Mouse (Mus musculus): ENCODE measurements around the gene Atoh8. TPM values are rescaled to one million over a fixed set of nuclear protein-coding genes. Genes with fewer than 3 reads are reported as not detected.
A peak's percentile ranks its signal among the peaks of the same experiment; 100 is the strongest.

The Atoh8 gene
- polyA plus RNA-seq, 1 experiment from 2014 or later: 14.5 TPM

DNA sequence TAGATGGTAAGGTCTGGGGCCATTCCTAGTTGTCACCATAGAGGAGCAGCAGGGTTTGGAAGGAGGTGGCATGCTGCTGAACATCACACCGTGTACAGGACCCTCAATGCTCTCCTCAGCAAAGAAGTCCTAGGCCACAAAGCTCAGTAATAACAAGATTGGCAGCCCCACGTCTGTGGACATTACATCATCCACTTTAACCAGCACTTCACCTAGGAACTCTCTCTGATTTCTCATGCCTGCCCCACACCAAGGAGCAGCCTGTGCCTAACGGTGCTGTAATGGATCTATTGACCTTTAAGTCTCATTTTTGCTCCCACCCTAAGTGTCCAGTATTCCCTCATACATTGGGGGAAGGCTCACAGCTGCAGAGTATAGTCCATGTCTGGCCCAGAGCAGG lies 9.7 kb downstream of the Atoh8 start:
- Histone ChIP-seq H3K27ac (ENCODE audit: low read length) (no peak overlapping the region), H3K4me2 (ENCODE audit: low read depth, low read length) (no peak overlapping the region), H3K36me3 (ENCODE audit: control insufficient read depth, insufficient read depth) (no peaks in the 10 kb centered on the region), H3K9me3 (replicated peaks; ENCODE audit: control insufficient read depth, low read length) (no peaks in the 10 kb centered on the region), H3K4me3 (ENCODE audit: low read length) (no peak overlapping the region), H3K9ac (ENCODE audit: low read length) (no peak overlapping the region), H3K4me1 (ENCODE audit: control insufficient read depth, insufficient read depth, low read length) (peaks cover 22% of the 10 kb centered on the region), H3K27me3 (ENCODE audit: control insufficient read depth, insufficient read depth, low read length) (no peaks in the 10 kb centered on the region)
- no peak for ATAC-seq (replicated peaks; ENCODE audit: extremely low read depth, insufficient read depth, low FRiP score)
- WGBS: 64% methylated on average over 3 of the region's 3 CpGs

GRCm38 (mm10) chr6:72223892-72224291 lies 11.5 kb downstream of the Atoh8 start:
- Histone ChIP-seq H3K4me3 (ENCODE audit: low read length) (no peak overlapping the region), H3K4me1 (ENCODE audit: control insufficient read depth, insufficient read depth, low read length) (peaks cover 38% of the 10 kb centered on the region), H3K27ac (ENCODE audit: low read length) (no peak overlapping the region), H3K9ac (ENCODE audit: low read length) (no peak overlapping the region), H3K36me3 (ENCODE audit: control insufficient read depth, insufficient read depth) (no peaks in the 10 kb centered on the region), H3K9me3 (replicated peaks; ENCODE audit: control insufficient read depth, low read length) (no peaks in the 10 kb centered on the region), H3K4me2 (ENCODE audit: low read depth, low read length) (no peak overlapping the region), H3K27me3 (ENCODE audit: control insufficient read depth, insufficient read depth, low read length) (no peaks in the 10 kb centered on the region)
- ATAC-seq (replicated peaks; ENCODE audit: extremely low read depth, insufficient read depth, low FRiP score): no peak
- WGBS: 70% methylated on average over 6 of the region's 6 CpGs

GRCm38 (mm10) chr6:72222876-72223275 lies 12.5 kb downstream of the Atoh8 start:
- no peak overlapping the region for H3K9ac ChIP-seq (ENCODE audit: low read length)
- no peak overlapping the region for H3K4me3 ChIP-seq (ENCODE audit: low read length)
- H3K4me2 ChIP-seq (ENCODE audit: low read depth, low read length): no peak overlapping the region; the same call in 1 of the 2 replicates
- no peak overlapping the region for H3K27ac ChIP-seq (ENCODE audit: low read length)
- H3K9me3 ChIP-seq (replicated peaks; ENCODE audit: control insufficient read depth, low read length): no peaks in the 10 kb centered on the region
- 84% methylated on average over 6 of the region's 6 CpGs for WGBS
- no peaks in the 10 kb centered on the region for H3K36me3 ChIP-seq (ENCODE audit: control insufficient read depth, insufficient read depth)
- peaks cover 46% of the 10 kb centered on the region for H3K4me1 ChIP-seq (ENCODE audit: control insufficient read depth, insufficient read depth, low read length)
- no peaks in the 10 kb centered on the region for H3K27me3 ChIP-seq (ENCODE audit: control insufficient read depth, insufficient read depth, low read length)
- no peak for ATAC-seq (replicated peaks; ENCODE audit: extremely low read depth, insufficient read depth, low FRiP score)

DNA sequence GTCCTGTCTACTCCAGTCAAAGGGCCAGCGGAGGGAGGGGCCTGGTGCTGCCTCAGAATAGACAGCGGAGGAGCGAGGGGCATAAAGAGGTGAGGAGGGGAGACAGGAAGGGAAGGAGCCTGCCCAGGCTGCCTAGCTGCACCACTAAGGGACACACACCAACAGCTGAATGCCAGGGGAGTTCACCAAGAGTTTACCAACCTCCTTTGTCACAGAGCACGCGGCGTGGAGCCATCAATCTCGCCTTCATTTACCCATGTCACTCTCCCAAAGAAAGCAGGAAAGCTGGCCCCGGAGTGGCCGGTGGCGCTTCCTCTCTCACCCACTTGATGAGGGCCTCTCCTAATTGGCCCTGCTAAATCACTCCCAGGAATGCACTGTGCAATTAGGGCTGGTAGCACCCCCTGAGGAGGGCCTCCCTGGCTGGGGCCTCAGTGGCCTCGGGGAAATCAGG lies 13.1 kb downstream of the Atoh8 start:
- H3K9ac ChIP-seq (ENCODE audit: low read length): peak overlapping the region; percentile 56
- H3K4me1 ChIP-seq (ENCODE audit: control insufficient read depth, insufficient read depth, low read length): peaks cover 48% of the 10 kb centered on the region
- peak overlapping the region; percentile 20 for H3K4me3 ChIP-seq (ENCODE audit: low read length)
- peak overlapping the region; percentile 13 for H3K4me2 ChIP-seq (ENCODE audit: low read depth, low read length)
- no peak; the same call in 1 of the 2 replicates for ATAC-seq (replicated peaks; ENCODE audit: extremely low read depth, insufficient read depth, low FRiP score)
- no peaks in the 10 kb centered on the region for H3K36me3 ChIP-seq (ENCODE audit: control insufficient read depth, insufficient read depth)
- peak overlapping the region; percentile 20; the same call in 1 of the 2 replicates for H3K27ac ChIP-seq (ENCODE audit: low read length)
- 23% methylated on average over 11 of the region's 11 CpGs for WGBS
- H3K9me3 ChIP-seq (replicated peaks; ENCODE audit: control insufficient read depth, low read length): no peaks in the 10 kb centered on the region
- H3K27me3 ChIP-seq (ENCODE audit: control insufficient read depth, insufficient read depth, low read length): no peaks in the 10 kb centered on the region

GRCm38 (mm10) chr6:72221271-72221670 lies 14.1 kb downstream of the Atoh8 start:
- H3K4me2 ChIP-seq (ENCODE audit: low read depth, low read length): peak overlapping the region; percentile 13; the same call in 1 of the 2 replicates
- H3K4me1 ChIP-seq (ENCODE audit: control insufficient read depth, insufficient read depth, low read length): peaks cover 55% of the 10 kb centered on the region
- no peaks in the 10 kb centered on the region for H3K36me3 ChIP-seq (ENCODE audit: control insufficient read depth, insufficient read depth)
- H3K9me3 ChIP-seq (replicated peaks; ENCODE audit: control insufficient read depth, low read length): no peaks in the 10 kb centered on the region
- no peak overlapping the region for H3K27ac ChIP-seq (ENCODE audit: low read length)
- no peak for ATAC-seq (replicated peaks; ENCODE audit: extremely low read depth, insufficient read depth, low FRiP score)
- H3K27me3 ChIP-seq (ENCODE audit: control insufficient read depth, insufficient read depth, low read length): no peaks in the 10 kb centered on the region
- 45% methylated on average over 6 of the region's 6 CpGs for WGBS
- H3K9ac ChIP-seq (ENCODE audit: low read length): peak overlapping the region; percentile 42; the same call in 1 of the 2 replicates
- H3K4me3 ChIP-seq (ENCODE audit: low read length): no peak overlapping the region

DNA sequence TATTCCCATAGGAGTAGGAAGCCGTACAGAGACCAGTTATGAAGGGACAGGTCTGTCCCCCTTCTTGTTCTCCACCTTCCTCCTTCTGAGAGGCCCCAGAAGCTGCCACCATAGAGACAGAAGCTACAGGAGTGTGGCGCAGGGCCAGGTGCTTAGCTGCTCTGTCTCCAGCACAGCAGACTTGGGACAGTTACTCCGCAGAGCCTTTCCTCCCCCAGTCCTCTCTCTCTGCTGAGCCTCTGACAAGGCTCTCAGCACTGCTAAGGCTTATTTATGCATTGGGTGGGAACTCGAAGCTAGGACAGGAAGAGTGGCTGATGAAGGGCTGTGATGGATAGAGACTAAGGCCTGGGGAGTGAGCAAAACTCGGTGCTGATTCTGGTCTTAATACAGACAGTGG lies 15.8 kb downstream of the Atoh8 start:
- no peak overlapping the region; the same call in 1 of the 2 replicates for H3K9ac ChIP-seq (ENCODE audit: low read length)
- H3K27ac ChIP-seq (ENCODE audit: low read length): peak overlapping the region; percentile 49
- H3K4me3 ChIP-seq (ENCODE audit: low read length): no peak overlapping the region
- ATAC-seq (replicated peaks; ENCODE audit: extremely low read depth, insufficient read depth, low FRiP score): no peak
- no peaks in the 10 kb centered on the region for H3K27me3 ChIP-seq (ENCODE audit: control insufficient read depth, insufficient read depth, low read length)
- no peaks in the 10 kb centered on the region for H3K36me3 ChIP-seq (ENCODE audit: control insufficient read depth, insufficient read depth)
- H3K4me2 ChIP-seq (ENCODE audit: low read depth, low read length): no peak overlapping the region
- no peaks in the 10 kb centered on the region for H3K9me3 ChIP-seq (replicated peaks; ENCODE audit: control insufficient read depth, low read length)
- peaks cover 72% of the 10 kb centered on the region for H3K4me1 ChIP-seq (ENCODE audit: control insufficient read depth, insufficient read depth, low read length)
- 34% methylated on average over 5 of the region's 5 CpGs for WGBS

- H3K9me3 ChIP-seq (replicated peaks; ENCODE audit: control insufficient read depth, low read length): no peaks in the 10 kb centered on the region
- H3K9ac ChIP-seq (ENCODE audit: low read length): no peak overlapping the region
- H3K27me3 ChIP-seq (ENCODE audit: control insufficient read depth, insufficient read depth, low read length): no peaks in the 10 kb centered on the region
- no peak overlapping the region for H3K27ac ChIP-seq (ENCODE audit: low read length)
- no peaks in the 10 kb centered on the region for H3K36me3 ChIP-seq (ENCODE audit: control insufficient read depth, insufficient read depth)
- no peak for ATAC-seq (replicated peaks; ENCODE audit: extremely low read depth, insufficient read depth, low FRiP score)
- H3K4me1 ChIP-seq (ENCODE audit: control insufficient read depth, insufficient read depth, low read length): peaks cover 82% of the 10 kb centered on the region
- no peak overlapping the region for H3K4me3 ChIP-seq (ENCODE audit: low read length)
- WGBS: 71% methylated on average over 4 of the region's 4 CpGs
- no peak overlapping the region for H3K4me2 ChIP-seq (ENCODE audit: low read depth, low read length)
These were observed 17.1 kb downstream of the Atoh8 start for GRCm38 (mm10) chr6:72218281-72218680.

DNA sequence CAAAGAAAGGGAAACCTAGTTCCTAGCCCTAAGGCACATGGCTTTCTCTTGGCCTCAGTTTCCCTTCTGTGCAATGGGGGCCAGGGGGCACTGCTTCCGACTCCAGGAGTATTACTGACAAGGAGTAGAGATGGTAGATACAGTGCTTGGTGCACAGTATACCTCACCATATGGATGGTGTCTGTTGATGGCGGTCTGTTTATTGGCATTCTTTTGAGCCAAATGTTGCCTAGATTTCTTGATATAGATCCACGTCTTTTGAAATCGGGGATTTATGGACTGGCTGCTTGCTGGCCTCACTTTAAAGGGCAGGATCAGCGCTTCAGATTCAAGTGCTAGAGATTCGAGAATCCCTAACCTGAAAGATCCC lies 18.0 kb downstream of the Atoh8 start:
- H3K9ac ChIP-seq (ENCODE audit: low read length): peak overlapping the region; percentile 67; the same call in 1 of the 2 replicates
- no peaks in the 10 kb centered on the region for H3K36me3 ChIP-seq (ENCODE audit: control insufficient read depth, insufficient read depth)
- no peaks in the 10 kb centered on the region for H3K27me3 ChIP-seq (ENCODE audit: control insufficient read depth, insufficient read depth, low read length)
- H3K4me2 ChIP-seq (ENCODE audit: low read depth, low read length): peak overlapping the region; percentile 60
- no peaks in the 10 kb centered on the region for H3K9me3 ChIP-seq (replicated peaks; ENCODE audit: control insufficient read depth, low read length)
- WGBS: 62% methylated on average over 6 of the region's 6 CpGs
- H3K4me1 ChIP-seq (ENCODE audit: control insufficient read depth, insufficient read depth, low read length): peaks cover 79% of the 10 kb centered on the region
- no peak for ATAC-seq (replicated peaks; ENCODE audit: extremely low read depth, insufficient read depth, low FRiP score)
- H3K4me3 ChIP-seq (ENCODE audit: low read length): peak overlapping the region; percentile 17
- peak overlapping the region; percentile 95 for H3K27ac ChIP-seq (ENCODE audit: low read length)

DNA sequence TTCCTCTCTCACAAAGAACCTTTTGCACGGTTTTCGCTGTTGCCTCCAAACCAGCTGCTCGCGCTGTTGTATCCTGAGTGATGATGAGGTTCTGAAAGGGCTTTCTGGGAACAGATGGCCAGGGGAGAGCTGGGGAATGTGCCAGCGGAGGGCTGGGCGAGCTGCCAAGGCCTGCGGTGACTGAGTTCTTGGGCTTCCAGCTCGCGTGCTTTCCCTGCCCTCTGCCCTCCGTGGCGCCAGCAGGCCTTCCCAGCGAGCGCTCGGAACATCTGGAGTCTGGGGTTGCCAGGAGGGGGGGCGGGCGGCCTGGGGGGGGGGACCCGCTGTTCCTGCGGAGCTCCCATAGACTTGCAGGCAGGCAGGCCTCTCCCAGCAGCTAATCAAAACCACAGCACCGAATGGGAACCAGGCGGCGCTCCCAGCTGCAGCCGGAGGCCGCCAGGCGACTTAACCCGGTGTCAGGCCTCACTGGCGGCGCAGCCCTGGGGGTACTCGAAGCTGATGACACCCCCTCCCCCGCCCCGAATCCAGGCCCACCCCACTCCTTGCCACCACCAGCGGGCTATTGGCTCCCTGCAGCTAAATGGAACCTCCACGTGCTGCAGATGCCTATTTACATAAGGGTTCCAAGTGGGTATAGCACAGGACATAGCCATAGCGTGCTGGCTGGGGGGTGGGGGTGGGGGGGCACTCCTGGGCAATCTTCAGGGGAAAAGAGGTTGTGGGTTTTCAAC lies 18.5 kb downstream of the Atoh8 start:
- H3K27ac ChIP-seq (ENCODE audit: low read length): peak overlapping the region; percentile 95
- H3K9ac ChIP-seq (ENCODE audit: low read length): peak overlapping the region; percentile 67
- H3K4me3 ChIP-seq (ENCODE audit: low read length): peak overlapping the region; percentile 17
- no peaks in the 10 kb centered on the region for H3K27me3 ChIP-seq (ENCODE audit: control insufficient read depth, insufficient read depth, low read length)
- H3K4me1 ChIP-seq (ENCODE audit: control insufficient read depth, insufficient read depth, low read length): peaks cover 80% of the 10 kb centered on the region
- peak overlapping the region; percentile 60 for H3K4me2 ChIP-seq (ENCODE audit: low read depth, low read length)
- no peaks in the 10 kb centered on the region for H3K36me3 ChIP-seq (ENCODE audit: control insufficient read depth, insufficient read depth)
- no peaks in the 10 kb centered on the region for H3K9me3 ChIP-seq (replicated peaks; ENCODE audit: control insufficient read depth, low read length)
- under 1% methylated on average over 33 of the region's 33 CpGs for WGBS
- peak; percentile 92 for ATAC-seq (replicated peaks; ENCODE audit: extremely low read depth, insufficient read depth, low FRiP score)

Data from heart, embryonic 16.5 days (tissue).